Mouse (Mus musculus) 416B (cell line): ENCODE measurements around the gene Foxn1.

ENCODE experiments used
- DNase-seq: peaks from one replicate; pipeline ENCODE4 v3.0.0; 2011; ENCODE audit warnings: low read depth

Foxn1 gene

GRCm38 (mm10) chr11:78400936-78401335, 14.6 kb upstream of the Foxn1 start:
- no peak for DNase-seq

GRCm38 (mm10) chr11:78399680-78400079, 13.3 kb upstream of the Foxn1 start:
- peak; percentile 80 for DNase-seq

- DNase-seq: no peak
Measured at GRCm38 (mm10) chr11:78398212-78398611, 11.9 kb upstream of the Foxn1 start.

- peak; percentile 75 for DNase-seq
Measured at GRCm38 (mm10) chr11:78397397-78397796, 11.0 kb upstream of the Foxn1 start.

GRCm38 (mm10) chr11:78396950-78397349, 10.6 kb upstream of the Foxn1 start:
- no peak for DNase-seq

GRCm38 (mm10) chr11:78392728-78393127, 6.4 kb upstream of the Foxn1 start:
- DNase-seq: no peak

GRCm38 (mm10) chr11:78385776-78386175, 582 bp downstream of the Foxn1 start:
- DNase-seq: no peak

GRCm38 (mm10) chr11:78382701-78383100, 3.7 kb downstream of the Foxn1 start:
- DNase-seq: no peak

- DNase-seq: no peak
Measured at GRCm38 (mm10) chr11:78382286-78382685, 4.1 kb downstream of the Foxn1 start.

GRCm38 (mm10) chr11:78380996-78381395, 5.4 kb downstream of the Foxn1 start:
- no peak for DNase-seq

GRCm38 (mm10) chr11:78380351-78380750, 6.0 kb downstream of the Foxn1 start:
- no peak for DNase-seq

GRCm38 (mm10) chr11:78377549-78378159, 8.7 kb downstream of the Foxn1 start:
- no peak for DNase-seq

- DNase-seq: no peak
Measured at GRCm38 (mm10) chr11:78374147-78374546, 12.2 kb downstream of the Foxn1 start.

- DNase-seq: no peak
Measured at GRCm38 (mm10) chr11:78372610-78373009, 13.7 kb downstream of the Foxn1 start.

- DNase-seq: no peak
Measured at GRCm38 (mm10) chr11:78372166-78372565, 14.2 kb downstream of the Foxn1 start.

GRCm38 (mm10) chr11:78371711-78372110, 14.6 kb downstream of the Foxn1 start:
- DNase-seq: no peak

- DNase-seq: no peak
Measured at GRCm38 (mm10) chr11:78370389-78370788, 16.0 kb downstream of the Foxn1 start.

- DNase-seq: no peak
Measured at GRCm38 (mm10) chr11:78367456-78368225, 18.7 kb downstream of the Foxn1 start.

GRCm38 (mm10) chr11:78364103-78364502, 22.3 kb downstream of the Foxn1 start:
- DNase-seq: no peak

GRCm38 (mm10) chr11:78363309-78364007, 22.9 kb downstream of the Foxn1 start:
- no peak for DNase-seq

- no peak for DNase-seq
Measured at GRCm38 (mm10) chr11:78360789-78361131, 25.6 kb downstream of the Foxn1 start.

- DNase-seq: peak; percentile 88
Measured at GRCm38 (mm10) chr11:78360125-78360788, 26.1 kb downstream of the Foxn1 start.
